Mouse (Mus musculus) frontal cortex, postnatal 14 days (tissue): ENCODE measurements at regions not wholly inside any gene's neighbourhood (a gene's known extent, or its start where the extent isn't known, plus 50 kb on each side); places are given as distances from the start of the nearest gene placed in this dataset.

ENCODE experiments used
- DNase-seq, 2 experiments: peaks; one replicate each; pipeline ENCODE4 v3.0.0; 2022; ENCODE audit warnings: low spot score in 2 of 2

DNA sequence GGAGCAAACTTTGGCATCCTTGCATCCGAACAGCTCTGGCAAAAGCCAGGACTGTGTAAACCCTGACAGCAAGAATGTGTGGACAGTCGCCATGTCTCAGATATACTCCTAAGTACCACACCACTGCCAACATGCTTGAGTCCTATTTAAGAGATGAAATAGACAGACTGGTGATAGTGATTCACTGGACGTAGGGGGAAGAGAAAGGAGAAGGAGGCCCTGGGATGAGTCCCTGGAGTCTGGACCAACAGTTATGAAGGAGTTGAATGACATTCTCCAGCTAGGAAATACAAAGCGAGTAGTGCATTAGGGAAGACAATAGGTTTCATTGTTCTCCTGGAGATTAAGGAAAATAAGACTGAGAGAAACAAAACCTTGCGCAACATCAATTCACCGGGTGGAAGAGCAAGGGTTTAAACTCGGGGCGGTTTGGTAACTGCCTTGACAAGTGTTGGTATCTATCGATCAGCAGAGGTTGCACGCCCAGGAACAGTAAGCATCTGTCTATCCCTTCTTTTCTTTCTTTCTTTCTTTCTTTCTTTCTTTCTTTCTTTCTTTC is 54.3 kb upstream of the Nrbf2 start:
- no peak for DNase-seq

DNA sequence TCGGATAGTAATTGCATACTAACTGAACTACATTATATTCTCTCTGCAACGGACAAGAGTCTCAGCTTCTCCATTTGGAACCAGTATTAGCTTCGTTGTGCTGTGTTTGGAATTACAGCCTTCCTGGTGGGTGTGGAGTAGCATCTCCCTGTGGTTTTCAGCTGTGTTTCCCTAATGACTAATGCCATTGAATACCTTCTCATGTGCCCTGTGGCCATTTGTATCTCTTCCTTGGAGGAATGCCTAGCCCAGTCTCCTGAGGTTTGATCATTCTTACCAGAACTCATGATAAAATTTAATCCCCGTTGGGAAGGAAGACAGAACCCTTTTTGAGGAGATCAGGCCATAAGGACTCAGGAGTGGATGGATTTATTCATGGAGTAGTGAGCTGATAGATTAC is 59.6 kb upstream of the Nrbf2 start:
- no peak for DNase-seq

DNA sequence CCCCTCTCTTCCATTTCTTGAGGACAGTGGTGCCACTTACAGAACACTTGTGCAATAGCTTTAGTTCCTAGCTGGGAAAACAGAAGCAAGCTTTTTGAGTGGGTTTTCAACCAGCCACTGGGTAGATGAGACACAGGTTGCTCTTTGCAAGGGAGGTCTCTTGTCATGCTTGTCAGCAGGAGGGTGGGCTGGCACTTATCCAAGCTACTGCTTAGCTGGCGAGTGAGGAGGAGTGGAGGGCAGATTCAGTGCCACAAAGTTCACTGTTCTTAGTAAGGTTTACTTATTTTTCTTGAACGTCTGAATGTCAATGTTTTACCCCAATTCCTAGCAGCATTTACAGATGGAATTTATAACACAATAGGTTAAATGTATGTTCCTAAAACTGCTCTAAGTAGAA is 65.9 kb upstream of the Nrbf2 start:
- DNase-seq: no peak

DNA sequence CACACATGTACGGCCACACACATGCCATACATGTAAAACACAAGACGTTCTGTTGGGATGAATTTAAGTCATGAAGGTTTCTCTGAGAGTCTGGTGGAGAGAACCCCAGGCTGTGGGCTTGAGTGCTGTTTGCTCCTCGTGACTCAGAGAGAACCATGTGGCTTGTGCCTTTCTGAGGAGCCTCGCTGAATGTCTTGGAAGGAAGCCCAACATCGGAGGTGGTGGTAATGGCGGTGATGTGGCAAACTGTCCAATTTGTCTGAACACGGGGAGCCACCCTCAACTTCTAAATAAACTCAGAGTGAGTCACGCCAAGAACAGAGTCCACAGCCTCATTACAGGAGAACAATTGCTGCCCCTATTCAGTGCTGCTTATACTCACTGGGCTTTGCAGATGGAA is 75.7 kb upstream of the Nrbf2 start:
- DNase-seq: peak; percentile 32 to 61

DNA sequence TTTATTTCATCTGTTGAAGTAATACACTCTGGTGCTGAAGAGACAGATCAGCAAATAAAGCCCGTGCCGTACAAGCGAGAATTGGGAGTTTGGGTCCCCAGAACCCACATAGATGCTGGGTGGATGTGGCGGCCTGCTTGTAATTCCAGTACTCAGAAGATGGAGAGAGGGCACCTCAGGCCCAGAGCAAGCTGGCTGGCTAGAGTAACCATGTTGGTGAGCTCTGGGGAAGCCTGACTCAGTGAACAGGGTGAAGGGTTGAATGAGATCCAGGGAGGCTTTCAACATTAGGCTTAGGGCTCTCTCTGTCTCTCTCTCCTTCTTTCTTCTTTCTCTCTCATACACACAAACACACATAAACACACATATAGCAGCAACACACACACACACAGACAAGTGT is 76.2 kb upstream of the Nrbf2 start:
- DNase-seq: no peak

DNA sequence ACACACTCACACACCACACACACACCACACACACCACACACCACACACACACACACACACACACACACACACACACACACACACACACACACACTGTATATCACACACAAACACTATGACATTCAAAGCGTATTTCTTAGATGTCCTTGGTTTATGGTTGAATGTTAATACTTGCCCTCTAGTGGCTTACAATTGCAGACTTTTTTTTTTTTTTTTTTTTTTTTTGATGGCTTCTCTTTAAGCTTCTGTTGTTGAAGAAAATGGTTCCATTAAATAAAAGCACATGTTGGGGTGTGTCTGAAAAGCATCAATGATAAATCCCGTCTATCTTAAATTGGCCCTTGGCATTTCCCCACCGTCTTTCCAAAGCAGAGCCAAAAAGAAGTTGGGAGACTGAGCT is 79.5 kb upstream of the Nrbf2 start:
- no peak for DNase-seq

DNA sequence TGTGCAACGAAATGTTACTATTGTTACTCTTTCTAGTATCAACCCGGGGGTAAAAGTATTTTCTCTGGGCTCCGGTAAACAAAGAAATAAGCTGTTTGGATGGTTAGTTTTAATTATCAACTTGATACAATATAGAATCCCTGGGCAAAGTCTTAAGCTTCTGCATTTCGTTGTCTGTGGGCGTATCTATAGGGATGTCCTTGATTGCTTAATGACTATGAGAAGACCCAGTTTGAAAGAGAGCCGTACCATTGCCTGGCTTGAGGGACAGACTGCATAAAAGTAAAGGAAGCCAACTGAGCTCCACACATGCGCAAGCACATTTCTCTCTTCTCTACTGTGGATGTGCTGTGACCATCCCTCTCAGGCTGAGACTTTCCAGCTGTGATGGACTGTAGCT is 80.1 kb upstream of the Nrbf2 start:
- DNase-seq: no peak

DNA sequence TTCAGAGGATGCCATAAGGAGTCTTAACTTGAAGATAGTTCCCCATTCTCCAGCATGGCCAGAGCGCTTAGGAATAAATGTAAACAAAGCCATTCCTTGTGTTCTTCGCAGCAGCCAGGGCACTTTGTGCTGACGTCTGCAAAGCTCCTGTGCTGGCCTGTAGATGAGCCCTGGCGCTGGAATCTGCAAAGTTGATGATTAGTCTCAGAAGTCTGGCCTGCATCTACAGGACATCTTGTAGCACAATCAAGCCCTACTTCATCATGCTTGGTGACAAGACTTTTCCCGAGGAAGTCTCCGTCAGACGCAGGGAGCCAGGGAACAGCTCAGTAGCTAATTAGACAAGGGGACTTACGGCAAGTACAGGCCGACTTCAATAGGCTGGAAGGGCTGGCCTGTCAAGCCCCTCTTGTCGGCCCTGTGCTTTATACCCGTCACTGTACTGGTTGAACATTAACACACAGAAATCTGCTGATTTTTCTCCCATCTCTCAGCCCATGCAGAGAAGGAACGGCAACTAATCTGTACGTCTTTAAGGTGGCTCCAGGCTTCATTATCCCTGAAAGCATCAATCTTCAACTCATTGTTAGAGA is 87.6 kb upstream of the Nrbf2 start:
- no peak for DNase-seq

DNA sequence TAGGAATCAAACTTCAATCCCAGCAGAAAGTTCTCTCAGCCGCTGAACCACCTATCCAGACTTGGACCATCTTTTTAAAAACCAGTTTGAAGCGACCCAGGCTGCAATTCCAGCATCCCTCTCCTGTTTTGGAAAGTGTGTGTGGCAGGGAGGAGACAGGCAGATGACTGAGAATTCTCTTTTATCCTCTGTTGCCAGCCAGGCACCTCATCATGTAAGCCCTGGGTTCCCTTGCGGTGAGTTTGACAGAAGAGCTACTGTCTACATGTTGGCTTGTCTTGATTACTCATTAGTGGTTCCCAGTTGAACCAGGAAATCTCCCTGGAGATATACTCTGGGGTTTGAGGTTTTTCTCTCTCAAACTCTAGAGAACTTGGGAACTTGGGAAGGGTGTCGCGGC is 91.5 kb upstream of the Nrbf2 start:
- DNase-seq: no peak

DNA sequence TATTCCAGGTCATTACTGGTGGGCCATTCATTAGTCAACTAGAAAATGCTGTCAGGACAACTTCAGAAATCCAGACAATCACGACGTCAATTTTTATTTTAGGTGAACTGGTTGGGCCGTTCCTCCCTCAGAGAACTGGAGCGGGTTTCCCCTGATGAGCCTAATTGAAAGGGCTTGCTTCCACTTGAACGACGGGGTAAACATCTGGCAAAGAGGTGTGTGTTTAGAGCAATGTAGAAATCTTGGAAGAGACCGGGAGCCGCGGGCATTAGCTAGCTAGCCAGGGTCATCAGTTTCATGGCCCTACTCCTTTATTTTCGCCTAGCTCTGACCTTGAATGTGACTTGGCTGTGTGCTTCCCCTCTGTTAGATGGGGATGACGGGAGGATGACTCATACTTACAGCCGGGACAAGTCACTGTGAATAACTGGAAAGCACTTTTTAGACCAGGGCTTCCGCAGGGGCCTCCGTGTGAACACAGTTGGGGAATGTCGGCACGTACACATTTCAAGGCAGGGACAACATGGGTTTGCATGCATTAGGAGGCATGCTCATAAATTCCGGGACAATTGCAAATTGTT is 92.6 kb upstream of the Nrbf2 start:
- DNase-seq: no peak

DNA sequence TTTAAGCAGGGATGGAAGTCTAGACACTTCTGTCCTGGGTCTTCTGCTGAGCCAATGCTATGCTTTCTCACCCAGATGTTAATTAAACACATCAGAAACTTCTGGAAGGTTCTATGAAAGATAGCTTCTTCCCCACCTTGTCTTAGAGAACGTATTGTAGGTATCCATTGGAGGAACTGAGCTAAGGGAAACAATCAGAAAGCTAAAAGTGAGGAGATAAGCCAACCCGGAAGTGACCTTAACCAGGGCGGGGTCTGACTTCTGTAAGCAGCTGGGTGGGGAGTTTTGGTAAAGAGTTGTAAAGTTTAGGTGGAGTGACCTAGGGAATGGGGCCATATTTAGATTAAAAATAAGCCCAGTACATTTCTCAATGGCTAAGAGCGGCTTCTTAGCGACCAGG is 95.1 kb upstream of the Nrbf2 start:
- DNase-seq: no peak

DNA sequence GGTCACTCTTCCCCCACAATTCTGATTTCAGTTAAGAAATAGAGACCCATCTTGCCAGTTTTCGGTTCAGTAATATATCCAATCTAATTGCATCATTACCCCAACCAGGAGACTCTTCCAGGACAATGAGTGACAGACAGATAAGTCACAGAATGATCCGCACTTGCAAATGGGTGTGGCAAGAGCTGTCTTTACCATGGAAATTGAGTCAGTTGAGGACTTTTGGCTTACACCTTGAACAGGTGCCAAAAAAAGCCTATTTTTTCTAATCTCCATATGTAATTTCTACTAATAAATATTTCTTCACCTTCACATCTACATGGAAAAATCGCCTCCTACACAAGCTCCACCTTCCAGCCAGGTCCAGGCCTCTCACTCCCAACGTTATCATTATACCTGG is 98.2 kb upstream of the Nrbf2 start:
- no peak for DNase-seq

DNA sequence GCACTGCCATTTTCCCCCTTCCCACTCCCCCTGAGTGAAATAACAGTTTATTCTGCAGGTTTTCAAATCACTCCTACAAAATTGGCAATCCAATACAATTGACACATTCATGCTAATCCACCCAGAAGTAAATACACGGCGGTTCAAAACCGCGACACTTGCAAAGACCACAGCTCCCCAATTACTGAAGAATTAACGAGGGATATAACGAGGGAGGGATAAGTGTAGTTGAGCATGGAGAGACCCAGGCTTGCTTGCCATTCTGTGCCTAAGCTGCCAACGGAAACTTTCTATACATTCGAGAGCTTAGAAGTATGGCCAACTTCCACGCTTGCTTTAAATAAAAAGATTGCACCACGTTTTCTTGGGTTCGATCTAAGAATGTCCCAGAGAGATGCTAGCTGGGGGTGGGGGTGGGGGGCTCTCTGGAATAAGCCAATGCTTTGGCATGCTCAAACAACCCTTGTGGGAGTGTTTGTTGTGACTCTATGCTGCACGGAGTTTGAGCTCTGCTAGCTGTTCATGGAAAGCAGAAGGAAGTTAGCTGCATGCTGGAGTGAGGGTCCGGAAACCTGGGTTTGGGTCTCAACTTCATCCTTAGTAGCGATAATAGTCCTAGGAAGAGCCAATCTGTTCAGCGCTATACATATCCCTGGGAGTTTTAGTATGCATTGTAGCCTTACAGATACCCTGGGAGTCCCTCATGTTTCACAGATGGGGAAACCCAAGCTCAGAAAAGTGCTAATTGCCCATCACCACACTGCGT is 98.9 kb upstream of the Nrbf2 start:
- no peak for DNase-seq

DNA sequence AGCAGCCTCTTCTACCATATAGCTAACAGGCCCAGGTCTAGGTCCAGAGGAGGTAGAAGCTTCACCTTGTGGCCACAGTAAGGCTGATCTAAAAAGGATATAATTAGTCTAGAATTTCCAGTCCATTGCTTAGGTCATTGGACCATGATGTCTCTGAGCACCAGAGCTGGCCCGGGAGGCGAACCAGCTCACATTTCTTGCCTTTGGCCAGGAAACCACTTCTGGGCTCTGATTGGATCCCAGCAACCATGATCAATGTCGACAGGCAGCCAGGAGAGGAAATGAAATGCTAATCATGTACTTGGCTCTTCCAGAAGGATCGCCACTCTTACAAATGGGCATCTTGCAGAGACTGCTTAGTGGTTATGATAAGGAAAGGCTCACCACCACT is 99.5 kb upstream of the Nrbf2 start:
- DNase-seq: no peak

DNA sequence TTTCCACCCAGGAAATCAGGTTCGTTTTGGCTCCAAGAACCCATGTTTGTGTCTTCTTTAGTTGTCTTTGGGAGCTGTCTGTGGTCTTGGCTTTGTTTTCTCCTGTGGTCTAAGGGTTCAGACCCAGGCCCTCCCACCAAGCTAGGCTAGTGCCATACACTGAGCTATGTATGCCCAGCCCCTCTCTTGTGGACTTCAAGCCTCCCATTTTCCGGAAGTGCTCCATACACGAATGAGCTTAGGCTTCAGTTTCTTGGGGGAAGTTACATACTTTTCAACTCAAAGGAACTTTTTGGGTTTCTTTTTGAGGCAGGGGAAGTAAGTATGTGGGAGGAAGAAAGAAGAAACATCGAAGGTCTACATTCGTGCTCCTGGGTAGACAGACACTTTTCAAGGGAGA is 100.9 kb upstream of the Nrbf2 start:
- no peak for DNase-seq

DNA sequence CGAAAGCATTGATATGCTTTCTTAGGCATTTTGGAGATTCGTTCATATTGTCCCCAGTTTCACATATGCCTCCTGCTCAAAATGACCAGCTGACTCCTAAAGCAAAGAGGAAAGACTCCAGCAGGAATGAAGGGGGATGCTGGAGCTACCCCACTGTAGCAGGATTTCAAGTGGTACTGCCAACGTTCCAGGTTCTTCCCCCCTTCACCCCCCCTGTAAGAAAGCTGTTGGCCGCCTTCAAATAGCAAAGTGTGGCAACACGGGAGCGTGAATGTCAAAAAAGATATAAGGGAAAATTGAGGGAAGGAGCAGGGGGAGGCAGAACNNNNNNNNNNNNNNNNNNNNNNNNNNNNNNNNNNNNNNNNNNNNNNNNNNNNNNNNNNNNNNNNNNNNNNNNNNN is 103.7 kb upstream of the Nrbf2 start:
- no peak for DNase-seq

DNA sequence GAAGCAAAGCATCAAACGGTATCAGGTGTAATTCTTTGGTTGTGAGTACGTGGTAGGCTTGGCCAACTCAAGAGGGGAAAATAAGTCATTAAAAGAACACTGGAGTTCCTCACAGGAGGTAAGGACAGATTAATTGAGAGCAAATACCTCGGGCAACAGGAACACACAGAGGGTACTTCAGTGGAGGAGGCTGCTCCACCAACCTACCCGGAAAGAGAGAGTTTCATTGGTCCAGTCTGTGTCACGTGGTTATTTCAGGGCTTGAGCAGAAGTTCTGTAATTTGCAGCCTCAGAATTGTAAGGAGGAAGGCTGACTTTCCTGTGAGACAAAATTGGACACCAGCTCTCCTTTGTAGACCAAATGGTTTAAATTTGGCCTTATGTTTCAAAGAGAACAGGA is 115.3 kb upstream of the Nrbf2 start:
- DNase-seq: no peak

DNA sequence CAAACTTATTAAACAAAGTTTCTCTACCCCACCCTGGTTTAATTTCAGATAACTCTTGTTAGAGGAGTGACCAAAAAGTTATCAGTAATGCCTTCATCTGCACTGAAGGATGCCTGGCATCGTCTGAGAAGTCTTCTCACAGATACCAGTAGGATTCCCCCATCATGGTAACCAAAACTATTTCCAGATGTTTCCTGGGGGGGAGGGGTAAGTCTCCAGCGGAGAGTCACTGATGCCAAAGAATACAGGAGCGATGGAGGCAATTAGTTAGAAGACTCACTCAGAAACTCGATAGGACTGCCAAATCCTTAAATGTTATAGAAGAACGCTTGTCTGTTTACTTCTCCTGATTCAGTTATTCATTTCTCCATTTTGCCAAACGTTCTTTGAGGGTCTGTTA is 116.3 kb upstream of the Nrbf2 start:
- DNase-seq: no peak

DNA sequence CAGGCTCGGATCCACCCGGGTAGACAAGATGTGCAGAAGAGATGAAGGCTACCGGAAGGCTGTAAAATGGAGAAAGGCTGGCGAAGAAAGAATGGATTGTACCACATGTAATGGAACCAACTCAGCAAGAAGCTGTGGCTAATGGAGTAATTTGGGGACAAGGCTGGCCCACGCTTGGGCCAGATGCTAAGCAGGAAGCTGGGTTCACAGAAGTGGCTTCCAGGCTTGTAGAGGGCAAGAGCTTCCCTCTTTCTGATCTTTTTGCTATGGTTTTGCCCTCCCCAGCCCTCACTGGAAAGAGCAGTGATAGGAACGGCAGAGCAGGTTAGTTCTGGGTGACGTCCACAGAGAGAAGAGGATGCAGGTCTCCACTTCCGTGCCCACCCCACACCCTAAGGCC is 117.7 kb upstream of the Egr2 start:
- DNase-seq: no peak

DNA sequence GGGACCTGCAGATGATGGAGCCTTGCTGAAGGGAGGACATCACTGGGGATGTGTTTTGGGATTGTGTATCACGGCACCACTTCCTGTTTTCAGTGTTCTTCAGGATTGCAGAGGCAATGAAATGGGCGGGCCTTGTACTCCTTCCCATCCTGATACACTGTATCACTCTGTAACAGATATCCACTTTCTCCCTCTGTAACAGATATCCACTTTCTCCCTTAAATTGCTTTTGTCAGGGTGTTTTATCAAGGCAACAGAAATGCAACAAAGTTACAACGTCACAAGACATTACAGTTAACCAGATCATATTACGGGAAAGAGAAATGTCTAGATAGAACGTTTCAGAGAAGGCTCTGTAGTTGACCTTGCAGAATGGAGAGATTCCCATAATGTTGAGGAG is 114.5 kb upstream of the Egr2 start:
- DNase-seq: no peak

DNA sequence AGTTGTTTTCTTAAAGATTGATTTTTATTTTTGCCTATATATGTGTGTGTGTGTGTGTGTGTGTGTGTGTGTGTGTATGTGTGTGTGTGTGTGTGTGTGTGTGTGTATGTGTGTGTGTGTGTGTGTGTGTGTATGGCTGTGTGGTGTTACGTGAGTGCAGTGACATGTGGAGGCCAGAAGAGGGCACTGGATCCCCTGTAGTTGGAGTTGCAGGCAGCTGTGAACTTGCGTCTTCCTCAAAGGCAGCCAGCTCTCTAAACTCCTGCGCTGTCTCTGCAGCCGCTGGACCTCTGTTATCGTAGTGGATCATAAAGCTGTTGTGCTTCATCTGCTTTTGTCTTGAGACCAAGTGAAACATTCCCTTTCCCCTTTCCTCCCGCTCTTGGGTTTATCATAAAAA is 109.9 kb upstream of the Egr2 start:
- DNase-seq: no peak

DNA sequence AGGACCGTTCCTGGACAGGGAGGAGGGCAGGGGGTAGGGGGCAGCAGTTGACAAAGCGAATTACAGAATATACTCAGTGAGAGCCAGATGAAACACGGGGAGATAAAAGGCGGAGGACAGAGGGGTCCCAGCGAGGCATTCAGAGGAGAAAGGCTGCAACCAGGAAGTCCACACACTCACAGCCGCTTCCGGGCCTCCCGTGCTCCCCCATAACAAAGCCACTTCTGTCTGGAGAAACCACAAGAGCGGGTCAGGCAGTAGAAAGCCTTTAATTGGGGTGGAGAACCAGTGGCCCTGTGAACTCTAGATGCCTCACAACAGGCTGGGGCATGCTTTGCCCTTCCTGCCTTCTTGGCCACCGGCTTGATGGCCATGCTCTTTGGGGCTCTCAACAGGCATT is 108.1 kb upstream of the Egr2 start:
- DNase-seq: no peak

DNA sequence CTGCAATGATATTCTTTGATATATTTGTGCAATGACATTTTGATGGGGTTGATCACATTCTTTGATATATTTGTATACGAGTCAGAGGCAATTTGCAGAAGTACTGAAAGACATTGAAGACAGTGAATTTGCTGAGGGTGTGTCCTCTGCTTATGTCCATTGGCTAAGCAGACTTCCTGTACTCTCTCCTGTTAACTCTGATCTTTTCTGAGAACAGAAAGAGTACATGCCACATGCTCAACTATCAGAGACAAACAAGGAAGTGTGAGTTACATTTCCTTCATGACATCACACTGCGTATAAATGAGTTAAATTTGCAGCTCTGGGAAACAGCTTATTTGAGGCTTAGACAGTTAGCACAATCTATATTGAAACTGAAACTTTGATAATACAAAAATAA is 104.5 kb upstream of the Egr2 start:
- no peak for DNase-seq
